Mouse (Mus musculus) liver, embryonic 16.5 days (tissue): ENCODE measurements at regions not wholly inside any gene's neighbourhood (a gene's known extent, or its start where the extent isn't known, plus 50 kb on each side); places are given as distances from the start of the nearest gene placed in this dataset.

Source experiments
- ATAC-seq: fragments of 200-750 bp; cut with Nextera tagmentation; 2 replicates; pipeline ENCODE4 v1.8.0; 2017; ENCODE audit warnings: low read depth, mild to moderate bottlenecking, moderate number of reproducible peaks, moderate library complexity
- H3K27ac ChIP-seq: fragments of 300-500 bp; sonication (generic); 2 replicates; pipeline ENCODE4 v1.5.1; 2014; ENCODE audit warnings: mild to moderate bottlenecking, low read length
- H3K27me3 ChIP-seq: fragments of 300-500 bp; sonication (generic); 2 replicates; pipeline ENCODE4 v1.6.1; 2014; ENCODE audit warnings: low read depth, low read length, mixed read lengths; ENCODE audit not compliant: control insufficient read depth, insufficient read depth
- H3K36me3 ChIP-seq: fragments of 300-500 bp; sonication (generic); 2 replicates; pipeline ENCODE4 v1.6.1; 2014; ENCODE audit warnings: mild to moderate bottlenecking; ENCODE audit not compliant: control insufficient read depth, insufficient read depth
- H3K4me1 ChIP-seq: fragments of 300-500 bp; sonication (generic); 2 replicates; pipeline ENCODE4 v1.6.1; 2014; ENCODE audit warnings: low read depth, low read length, mixed read lengths; ENCODE audit not compliant: control insufficient read depth
- H3K4me2 ChIP-seq: fragments of 300-500 bp; sonication (generic); 2 replicates; pipeline ENCODE4 v1.6.1; 2014; ENCODE audit warnings: low read depth, low read length, mixed read lengths
- H3K4me3 ChIP-seq: fragments of 300-500 bp; sonication (generic); 2 replicates; pipeline ENCODE4 v1.5.1; 2014; ENCODE audit warnings: low read depth, mild to moderate bottlenecking, low read length
- H3K9ac ChIP-seq: fragments of 300-500 bp; sonication (generic); 2 replicates; pipeline ENCODE4 v1.6.1; 2014; ENCODE audit warnings: low read depth, low read length
- H3K9me3 ChIP-seq: fragments of 300-500 bp; sonication (generic); replicated peaks from 2 replicates; pipeline ENCODE4 v1.6.1; 2016; ENCODE audit warnings: low read length; ENCODE audit not compliant: control insufficient read depth
- WGBS: fragments of 180-500 bp; shearing (Covaris S2); extraction: QIAGEN DNeasy Blood & Tissue Kit; methylation state at CpG from one replicate; pipeline ENCODE4 v1.1.7; 2014; ENCODE audit not compliant: insufficient replicate concordance; 5-methylcytosine and 5-hydroxymethylcytosine counted together

- Histone ChIP-seq H3K4me3 (no peak overlapping the region), H3K9me3 (no peaks in the 10 kb centered on the region), H3K36me3 (no peaks in the 10 kb centered on the region), H3K27ac (no peak overlapping the region), H3K9ac (no peak overlapping the region), H3K27me3 (no peaks in the 10 kb centered on the region), H3K4me2 (no peak overlapping the region), H3K4me1 (no peaks in the 10 kb centered on the region)
- 65% methylated on average over 7 of the region's 7 CpGs for WGBS
- ATAC-seq, result no peak
Observed at GRCm38 (mm10) chr16:24277857-24278256, 115.5 kb upstream of the Lpp start.

DNA sequence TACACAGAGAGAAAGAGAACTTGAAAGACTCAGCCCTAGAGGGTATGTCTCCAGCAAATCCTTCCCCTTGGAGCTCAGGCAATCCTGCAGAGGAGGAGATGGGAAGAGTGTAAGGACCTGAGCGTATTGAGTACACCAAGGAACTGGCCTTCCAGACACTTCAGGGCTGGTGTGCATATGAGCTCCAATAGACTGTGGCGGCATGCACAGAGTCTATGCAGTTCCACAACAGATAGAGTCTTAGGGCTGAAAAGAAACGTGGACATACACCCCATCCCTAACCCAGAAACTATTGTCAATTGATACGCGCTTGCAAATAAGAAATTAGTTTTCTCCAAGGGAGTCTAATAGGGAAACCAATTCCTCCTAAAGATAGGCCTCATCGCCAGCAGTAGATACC, 130.6 kb upstream of the Lpp start:
- H3K27me3 ChIP-seq, result no peaks in the 10 kb centered on the region
- H3K9ac ChIP-seq, result no peak overlapping the region
- no peak for ATAC-seq
- H3K27ac ChIP-seq, result no peak overlapping the region
- no peaks in the 10 kb centered on the region for H3K9me3 ChIP-seq
- no peaks in the 10 kb centered on the region for H3K36me3 ChIP-seq
- no peak overlapping the region for H3K4me2 ChIP-seq
- H3K4me3 ChIP-seq, result no peak overlapping the region
- 69% methylated on average over 6 of the region's 6 CpGs for WGBS
- no peaks in the 10 kb centered on the region for H3K4me1 ChIP-seq

DNA sequence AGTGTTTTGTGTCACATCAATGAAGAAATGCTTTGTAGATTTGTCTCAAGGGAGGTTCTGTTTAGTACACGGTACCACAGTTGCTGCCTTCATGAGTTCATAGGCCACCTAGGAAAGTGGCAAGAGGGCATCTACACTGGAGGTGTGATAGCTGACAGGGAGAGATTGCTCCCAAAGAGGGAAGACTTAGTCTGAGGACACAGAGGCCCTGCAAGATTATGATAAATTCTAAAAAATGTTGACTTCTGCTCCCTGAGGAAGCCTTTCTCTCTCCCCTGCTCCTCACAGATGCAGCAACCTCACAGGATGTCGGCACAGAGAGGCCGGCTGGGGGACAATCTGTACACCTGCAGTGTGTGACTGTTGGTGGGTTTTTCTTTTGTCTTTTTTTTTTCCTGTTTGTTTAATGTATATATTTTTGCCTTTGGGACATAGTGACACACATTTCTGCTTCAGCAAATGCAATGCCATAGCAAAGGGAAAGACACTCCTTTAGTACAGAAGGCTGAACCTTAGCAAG, 133.5 kb upstream of the Lpp start:
- Histone ChIP-seq H3K4me2 (no peak overlapping the region), H3K27me3 (no peaks in the 10 kb centered on the region), H3K27ac (no peak overlapping the region), H3K4me1 (no peaks in the 10 kb centered on the region), H3K9ac (no peak overlapping the region), H3K9me3 (no peaks in the 10 kb centered on the region), H3K36me3 (no peaks in the 10 kb centered on the region), H3K4me3 (no peak overlapping the region)
- ATAC-seq, result no peak
- 53% methylated on average over 3 of the region's 3 CpGs for WGBS

DNA sequence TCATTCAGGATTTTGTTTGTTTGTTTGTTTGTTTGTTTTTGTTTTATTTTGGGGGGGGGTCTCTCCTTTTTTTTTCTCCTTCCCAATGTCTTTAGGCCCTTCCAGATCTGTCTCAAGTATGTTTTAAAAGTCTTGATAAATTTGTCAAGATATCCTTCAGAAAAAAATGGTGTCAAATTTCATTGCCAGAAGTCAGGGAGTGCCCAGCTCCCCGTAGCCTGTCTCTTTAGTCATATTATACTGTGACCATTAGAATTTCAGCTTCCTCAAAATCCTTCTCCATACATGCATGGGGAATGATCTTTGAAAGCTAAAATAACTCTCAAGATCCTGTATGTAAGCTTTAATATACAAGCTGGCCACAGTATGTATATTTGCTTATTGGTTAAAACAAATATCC, 134.3 kb upstream of the Lpp start:
- H3K36me3 ChIP-seq, result no peaks in the 10 kb centered on the region
- H3K9me3 ChIP-seq, result no peaks in the 10 kb centered on the region
- WGBS, result 54% methylated on average over 1 of the region's 1 CpGs
- H3K9ac ChIP-seq, result no peak overlapping the region
- no peak overlapping the region for H3K4me3 ChIP-seq
- no peak overlapping the region for H3K4me2 ChIP-seq
- no peaks in the 10 kb centered on the region for H3K4me1 ChIP-seq
- no peaks in the 10 kb centered on the region for H3K27me3 ChIP-seq
- ATAC-seq, result no peak
- H3K27ac ChIP-seq, result no peak overlapping the region

DNA sequence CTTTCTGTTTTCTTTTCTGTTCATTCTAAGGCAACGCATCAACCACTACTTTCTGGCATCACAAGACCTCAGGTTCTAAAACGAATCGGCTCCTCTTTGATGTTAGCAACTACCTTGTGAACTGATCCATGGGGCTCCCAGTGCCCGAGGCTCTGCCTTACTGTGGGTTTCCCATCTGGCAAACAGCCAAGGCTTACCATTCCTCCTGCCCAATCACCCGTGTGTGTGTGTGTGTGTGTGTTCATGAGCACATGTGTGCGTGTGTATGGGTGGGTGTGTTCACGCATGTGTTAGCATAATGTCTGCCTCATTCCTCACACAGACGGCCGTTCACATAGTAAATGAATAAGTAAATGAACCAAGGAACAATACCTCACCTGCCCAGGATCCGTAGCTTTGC, 138.3 kb upstream of the Lpp start:
- H3K4me2 ChIP-seq, result no peak overlapping the region
- H3K27ac ChIP-seq, result peak overlapping the region; percentile 76
- no peak overlapping the region for H3K4me3 ChIP-seq
- no peak overlapping the region for H3K9ac ChIP-seq
- no peaks in the 10 kb centered on the region for H3K4me1 ChIP-seq
- ATAC-seq, result peak; percentile 30; the same call in 1 of the 2 replicates
- H3K27me3 ChIP-seq, result no peaks in the 10 kb centered on the region
- 50% methylated on average over 10 of the region's 10 CpGs for WGBS
- H3K36me3 ChIP-seq, result no peaks in the 10 kb centered on the region
- no peaks in the 10 kb centered on the region for H3K9me3 ChIP-seq

- peak; percentile 59 for ATAC-seq
- no peaks in the 10 kb centered on the region for H3K9me3 ChIP-seq
- H3K4me3 ChIP-seq, result no peak overlapping the region
- H3K4me1 ChIP-seq, result no peaks in the 10 kb centered on the region
- no peak overlapping the region for H3K9ac ChIP-seq
- H3K27me3 ChIP-seq, result no peaks in the 10 kb centered on the region
- peak overlapping the region; percentile 76 for H3K27ac ChIP-seq
- no peak overlapping the region for H3K4me2 ChIP-seq
- H3K36me3 ChIP-seq, result no peaks in the 10 kb centered on the region
Observed at GRCm38 (mm10) chr16:24254590-24254989, 138.7 kb upstream of the Lpp start.

GRCm38 (mm10) chr16:24254143-24254542, 139.2 kb upstream of the Lpp start:
- H3K27me3 ChIP-seq, result no peaks in the 10 kb centered on the region
- WGBS, result 46% methylated on average over 4 of the region's 4 CpGs
- no peaks in the 10 kb centered on the region for H3K36me3 ChIP-seq
- H3K4me2 ChIP-seq, result no peak overlapping the region
- no peak for ATAC-seq
- H3K4me1 ChIP-seq, result no peaks in the 10 kb centered on the region
- no peak overlapping the region for H3K27ac ChIP-seq
- H3K4me3 ChIP-seq, result no peak overlapping the region
- H3K9me3 ChIP-seq, result no peaks in the 10 kb centered on the region
- no peak overlapping the region for H3K9ac ChIP-seq

DNA sequence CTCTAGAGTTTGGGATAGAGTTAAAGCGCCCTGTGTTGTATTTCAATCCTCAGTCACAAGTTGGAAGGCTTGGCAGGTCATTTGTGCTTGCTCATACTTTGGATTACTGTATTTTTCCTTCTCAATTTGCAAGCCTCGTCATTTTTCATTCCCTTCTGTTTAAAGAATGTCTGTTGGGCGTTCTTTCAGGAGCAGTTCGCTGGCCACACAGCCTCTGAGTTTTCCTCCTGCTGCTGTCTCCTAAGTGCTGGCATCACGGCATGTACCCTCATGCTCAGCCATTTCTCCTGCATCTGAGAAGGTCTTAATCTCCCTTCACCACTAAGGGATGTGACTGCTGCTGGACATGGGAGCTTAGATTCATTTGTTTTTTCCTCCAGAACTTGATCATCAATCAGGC, 146.0 kb upstream of the Lpp start:
- H3K27me3 ChIP-seq, result no peaks in the 10 kb centered on the region
- H3K4me2 ChIP-seq, result no peak overlapping the region
- 61% methylated on average over 5 of the region's 5 CpGs for WGBS
- no peaks in the 10 kb centered on the region for H3K36me3 ChIP-seq
- H3K9me3 ChIP-seq, result no peaks in the 10 kb centered on the region
- H3K4me3 ChIP-seq, result no peak overlapping the region
- H3K9ac ChIP-seq, result no peak overlapping the region
- H3K4me1 ChIP-seq, result no peaks in the 10 kb centered on the region
- no peak overlapping the region for H3K27ac ChIP-seq
- no peak for ATAC-seq

GRCm38 (mm10) chr16:24238075-24238555, 155.2 kb upstream of the Lpp start:
- Histone ChIP-seq H3K4me2 (no peak overlapping the region), H3K9me3 (no peaks in the 10 kb centered on the region), H3K27ac (no peak overlapping the region), H3K4me1 (peaks cover 3% of the 10 kb centered on the region; the same call in 1 of the 2 replicates), H3K4me3 (no peak overlapping the region), H3K9ac (no peak overlapping the region), H3K27me3 (no peaks in the 10 kb centered on the region), H3K36me3 (no peaks in the 10 kb centered on the region)
- 42% methylated on average over 3 of the region's 3 CpGs for WGBS
- peak; percentile 48; the same call in 1 of the 2 replicates for ATAC-seq
